Mouse (Mus musculus): ENCODE measurements around the gene Tmco3.

DNA sequence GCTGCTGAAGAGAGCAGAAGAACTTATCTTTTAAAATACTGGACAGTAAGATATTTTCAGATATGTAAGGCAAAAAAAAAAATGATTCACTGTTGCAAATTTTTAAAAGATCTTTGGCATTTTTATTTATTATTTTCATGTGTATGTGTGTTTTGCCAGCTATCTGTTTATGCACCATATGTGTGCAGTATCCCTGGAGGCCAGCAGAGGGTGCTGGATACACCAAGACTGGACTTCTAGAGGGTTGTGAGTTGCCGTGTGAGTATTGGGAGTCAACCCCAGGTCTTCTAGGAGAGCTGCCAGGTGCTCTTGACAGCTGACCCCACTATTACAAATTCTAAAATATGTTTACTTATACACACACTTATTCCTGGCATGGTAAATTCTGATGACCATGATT lies 4.8 kb upstream of the Tmco3 start:
- no peak for TF ChIP-seq POLR2A (IDR thresholded peaks at IDR 0.05; ENCODE audit: insufficient read depth, low read depth, low read length)
- no peak for TF ChIP-seq EP300 (IDR thresholded peaks at IDR 0.05; ENCODE audit: insufficient read depth, low read depth, low read length)
- peak; percentile 57 for TF ChIP-seq CTCF (IDR thresholded peaks at IDR 0.05)

All from heart, adult 2 months (tissue).